Mouse (Mus musculus): Measurements from ENCODE around the gene Syngr3. TPM values are rescaled to one million over a fixed set of nuclear protein-coding genes. Genes with fewer than 3 reads are reported as not detected.
A peak's percentile ranks its signal among the peaks of the same experiment; 100 is the strongest.
"Not testable (repeated sequence)": the region's sequence is repeated elsewhere in the genome, so short reads cannot be mapped to it uniquely, and the experiment has no call there.

Gene Syngr3
- polyA plus RNA-seq, 1 experiment: 0.46 TPM

GRCm38 (mm10) chr17:24667416-24667815 is 22.3 kb downstream of the Syngr3 start:
- peak; percentile 68 for DNase-seq
- peaks cover 11% of the 10 kb centered on the region for H3K4me1 ChIP-seq (ENCODE audit: control insufficient read depth, insufficient read depth, low read length)
- TF ChIP-seq CTCF (IDR thresholded peaks at IDR 0.05; ENCODE audit: insufficient read depth, low read length): peak; percentile 64
- no peak for TF ChIP-seq POLR2A (IDR thresholded peaks at IDR 0.05; ENCODE audit: borderline replicate concordance, extremely low read depth, low read depth, low read length)
- H3K4me3 ChIP-seq (replicated peaks; ENCODE audit: extremely low read depth, low read depth, low read length): no peak overlapping the region
- 17% methylated on average over 6 of the region's 6 CpGs for WGBS

- DNase-seq; H3K4me3 ChIP-seq (replicated peaks; ENCODE audit: extremely low read depth, low read depth, low read length): not testable (repeated sequence)
- peaks cover 11% of the 10 kb centered on the region for H3K4me1 ChIP-seq (ENCODE audit: control insufficient read depth, insufficient read depth, low read length)
- WGBS: 49% methylated on average over 7 of the region's 7 CpGs
Observed at GRCm38 (mm10) chr17:24667011-24667410, 22.7 kb downstream of the Syngr3 start.

- Histone ChIP-seq H3K4me1 (ENCODE audit: control insufficient read depth, insufficient read depth, low read length) (peaks cover 4% of the 10 kb centered on the region; the same call in 1 of the 2 replicates), H3K4me3 (replicated peaks; ENCODE audit: extremely low read depth, low read depth, low read length) (peak within 1 kb of the TSS; percentile 40)
- 5% methylated on average over 47 of the region's 47 CpGs for WGBS
- TF ChIP-seq CTCF (IDR thresholded peaks at IDR 0.05; ENCODE audit: insufficient read depth, low read length) (no peak), POLR2A (IDR thresholded peaks at IDR 0.05; ENCODE audit: borderline replicate concordance, extremely low read depth, low read depth, low read length) (no peak)
- DNase-seq: peak; percentile 59
Observed at GRCm38 (mm10) chr17:24658017-24658758, 31.6 kb downstream of the Syngr3 start, which contains the start of gene Npw. Npw (minus strand) TSS chr17:24658457.

- TF ChIP-seq CTCF (IDR thresholded peaks at IDR 0.05; ENCODE audit: insufficient read depth, low read length): no peak
- no peak for TF ChIP-seq POLR2A (IDR thresholded peaks at IDR 0.05; ENCODE audit: borderline replicate concordance, extremely low read depth, low read depth, low read length)
- 63% methylated on average over 4 of the region's 4 CpGs for WGBS
- H3K4me3 ChIP-seq (replicated peaks; ENCODE audit: extremely low read depth, low read depth, low read length): no peak overlapping the region
- DNase-seq: no peak
- H3K4me1 ChIP-seq (ENCODE audit: control insufficient read depth, insufficient read depth, low read length): peaks cover 18% of the 10 kb centered on the region
Observed at GRCm38 (mm10) chr17:24654969-24655368, 34.8 kb downstream of the Syngr3 start.

GRCm38 (mm10) chr17:24653967-24654710 is 35.6 kb downstream of the Syngr3 start:
- 4% methylated on average over 19 of the region's 19 CpGs for WGBS
- DNase-seq: peak; percentile 84
- peak overlapping the region; percentile 27 for H3K4me3 ChIP-seq (replicated peaks; ENCODE audit: extremely low read depth, low read depth, low read length)

GRCm38 (mm10) chr17:24651835-24652234 is 37.9 kb downstream of the Syngr3 start:
- no peak overlapping the region for H3K4me3 ChIP-seq (replicated peaks; ENCODE audit: extremely low read depth, low read depth, low read length)
- DNase-seq: no peak
- WGBS: 43% methylated on average over 3 of the region's 3 CpGs
- TF ChIP-seq CTCF (IDR thresholded peaks at IDR 0.05; ENCODE audit: insufficient read depth, low read length) (no peak), POLR2A (IDR thresholded peaks at IDR 0.05; ENCODE audit: borderline replicate concordance, extremely low read depth, low read depth, low read length) (no peak)
- peaks cover 14% of the 10 kb centered on the region for H3K4me1 ChIP-seq (ENCODE audit: control insufficient read depth, insufficient read depth, low read length)

More at GRCm38 (mm10) chr17:24653967-24654710, 35.6 kb downstream of the Syngr3 start:
- no peak for TF ChIP-seq POLR2A (IDR thresholded peaks at IDR 0.05; ENCODE audit: borderline replicate concordance, extremely low read depth, low read depth, low read length)
- TF ChIP-seq CTCF (IDR thresholded peaks at IDR 0.05; ENCODE audit: insufficient read depth, low read length): peak; percentile 86
- H3K4me1 ChIP-seq (ENCODE audit: control insufficient read depth, insufficient read depth, low read length): peaks cover 18% of the 10 kb centered on the region

- no peak for TF ChIP-seq POLR2A (IDR thresholded peaks at IDR 0.05; ENCODE audit: borderline replicate concordance, extremely low read depth, low read depth, low read length)
- TF ChIP-seq CTCF (IDR thresholded peaks at IDR 0.05; ENCODE audit: insufficient read depth, low read length): no peak
- Histone ChIP-seq H3K4me1 (ENCODE audit: control insufficient read depth, insufficient read depth, low read length) (peaks cover 16% of the 10 kb centered on the region), H3K4me3 (replicated peaks; ENCODE audit: extremely low read depth, low read depth, low read length) (peak overlapping the region; percentile 57)
- 44% methylated on average over 4 of the region's 4 CpGs for WGBS
- no peak for DNase-seq
Observed at GRCm38 (mm10) chr17:24650766-24651165, 39.0 kb downstream of the Syngr3 start.

GRCm38 (mm10) chr17:24650070-24650616 is 39.6 kb downstream of the Syngr3 start, which contains the start of gene Slc9a3r2:
Slc9a3r2 (minus strand) TSS chr17:24650327.
- DNase-seq: peak; percentile 78
- H3K4me1 ChIP-seq (ENCODE audit: control insufficient read depth, insufficient read depth, low read length): peaks cover 21% of the 10 kb centered on the region
- TF ChIP-seq POLR2A (IDR thresholded peaks at IDR 0.05; ENCODE audit: borderline replicate concordance, extremely low read depth, low read depth, low read length): peak; percentile 80; the same call in 1 of the 2 replicates
- TF ChIP-seq CTCF (IDR thresholded peaks at IDR 0.05; ENCODE audit: insufficient read depth, low read length): no peak
- H3K4me3 ChIP-seq (replicated peaks; ENCODE audit: extremely low read depth, low read depth, low read length): peak within 1 kb of the TSS; percentile 65
- WGBS: under 1% methylated on average over 41 of the region's 41 CpGs

- DNase-seq: peak; percentile 75
- Histone ChIP-seq H3K4me1 (ENCODE audit: control insufficient read depth, insufficient read depth, low read length) (peaks cover 23% of the 10 kb centered on the region), H3K4me3 (replicated peaks; ENCODE audit: extremely low read depth, low read depth, low read length) (peak overlapping the region; percentile 65)
- TF ChIP-seq POLR2A (IDR thresholded peaks at IDR 0.05; ENCODE audit: borderline replicate concordance, extremely low read depth, low read depth, low read length) (0 out of 2 replicates have a peak, but pooled peaks have one; percentile 19), CTCF (IDR thresholded peaks at IDR 0.05; ENCODE audit: insufficient read depth, low read length) (no peak)
- WGBS: under 1% methylated on average over 35 of the region's 35 CpGs
Observed at GRCm38 (mm10) chr17:24649581-24650069, 40.1 kb downstream of the Syngr3 start.
